24 mouse cellular contexts compared by ENCODE assay signal in genomic region chr11:77900696-77901095, GRCm38 (mm10). TPM values are rescaled to one million over a fixed set of nuclear protein-coding genes. Genes with fewer than 3 reads are reported as not detected.
DNase-seq lines count a peak whose midpoint lies in the region; ATAC-seq and TF ChIP-seq lines count a peak whose summit lies in the region.
"Had no signal": no experiment of that assay in that cellular context is flagged by ENCODE, and none has a peak within 500 bp of the region (broad histone marks: within the 10 kb centered on the region; RNA-seq: fewer than 3 reads in every experiment).

No protein-coding gene starts in this region.

- no peaks in the 10 kb centered on the region for H3K27me3 ChIP-seq in liver, adult 2 months (ENCODE audit: control insufficient read depth, insufficient read depth, low read length)
- peaks cover 38% of the 10 kb centered on the region for H3K27me3 ChIP-seq in liver, embryonic 11.5 days (replicated peaks; ENCODE audit: control insufficient read depth, insufficient read depth, low read length)
- 0 out of 2 replicates have a peak, but pooled peaks cover 2% of the 10 kb centered on the region for H3K27me3 ChIP-seq in lung, embryonic 16.5 days (ENCODE audit: control insufficient read depth, insufficient read depth, low read depth, low read length)

- TF ChIP-seq CTCF in liver, adult 2 months (IDR thresholded peaks at IDR 0.05; ENCODE audit: low read depth, low read length) = no peak
- TF ChIP-seq CTCF in lung, adult 2 months (IDR thresholded peaks at IDR 0.05; ENCODE audit: insufficient read depth, low read length) = no peak

- H3K4me1 ChIP-seq in liver, adult 2 months (ENCODE audit: control insufficient read depth, insufficient read depth, low read length) = peaks cover 17% of the 10 kb centered on the region
- H3K4me1 ChIP-seq in liver, embryonic 11.5 days (replicated peaks; ENCODE audit: control insufficient read depth, insufficient read depth, low read length) = no peaks in the 10 kb centered on the region
- H3K4me1 ChIP-seq in lung, embryonic 16.5 days (replicated peaks; ENCODE audit: control insufficient read depth, insufficient read depth, low read length) = peaks cover 35% of the 10 kb centered on the region
- H3K4me1 ChIP-seq in lung, adult 2 months (ENCODE audit: control insufficient read depth, insufficient read depth, low read length) = peaks cover 8% of the 10 kb centered on the region

- peak; percentile 47 for DNase-seq in adrenal gland, adult 2 months
- no peak for DNase-seq in adrenal gland, adult 18-20 months (ENCODE audit: low spot score in 2 of 2)
- peak; percentile 99 for DNase-seq in liver, adult 2 months (ENCODE audit: extremely low read depth, low read depth, low spot score)
- no peak for DNase-seq in liver, embryonic 11.5 days (ENCODE audit: low spot score)
- no peak for DNase-seq in lung, adult 2 months
- peak; percentile 31 for DNase-seq in lung, postnatal 36 days
- no peak for DNase-seq in thymus, adult 18-20 months
- DNase-seq: cerebellum, adult 9-10 months; gastrocnemius, postnatal 10 days; heart, postnatal 4 days; kidney, postnatal 36 days; layer of hippocampus, adult 9-11 months; right cerebral cortex, adult 18-20 months; right cerebral cortex, postnatal 4 days; thymus, postnatal 14 days had no signal

- no peak for TF ChIP-seq POLR2A in liver, adult 2 months (IDR thresholded peaks at IDR 0.05; ENCODE audit: extremely low read depth, insufficient read depth, low read length)
- no peak for TF ChIP-seq POLR2A in lung, adult 2 months (IDR thresholded peaks at IDR 0.05; ENCODE audit: borderline replicate concordance, extremely low read depth, low read depth, low read length)

- no peak overlapping the region for H3K9ac ChIP-seq in liver, adult 2 months (ENCODE audit: low read depth, low read length)
- H3K9ac ChIP-seq in liver, embryonic 11.5 days (ENCODE audit: low read depth, low read length) = no peak overlapping the region
- no peak overlapping the region for H3K9ac ChIP-seq in lung, embryonic 16.5 days (ENCODE audit: low read length)
- H3K9ac ChIP-seq: kidney, embryonic 15.5 days; limb, embryonic 13.5 days; neural tube, embryonic 15.5 days had no signal

- H3K4me2 ChIP-seq in liver, embryonic 11.5 days = no peak overlapping the region
- no peak overlapping the region for H3K4me2 ChIP-seq in lung, embryonic 16.5 days (ENCODE audit: low read depth, low read length)
- H3K4me2 ChIP-seq: kidney, embryonic 15.5 days; limb, embryonic 13.5 days; neural tube, embryonic 15.5 days had no signal

- H3K27ac ChIP-seq in liver, adult 2 months (replicated peaks; ENCODE audit: insufficient read depth, low read depth, low read length) = peak overlapping the region; percentile 92
- no peak overlapping the region for H3K27ac ChIP-seq in liver, embryonic 11.5 days (ENCODE audit: low read depth, low read length)
- peak overlapping the region; percentile 97 for H3K27ac ChIP-seq in lung, embryonic 16.5 days (ENCODE audit: low read length)
- H3K27ac ChIP-seq: heart, embryonic 10.5 days; kidney, embryonic 15.5 days; limb, embryonic 13.5 days had no signal

- no peak overlapping the region for H3K4me3 ChIP-seq in liver, adult 2 months (ENCODE audit: insufficient read depth, low read depth, low read length)
- no peak overlapping the region for H3K4me3 ChIP-seq in liver, embryonic 11.5 days (ENCODE audit: low read depth, low read length)
- H3K4me3 ChIP-seq in lung, embryonic 16.5 days (ENCODE audit: low read length) = no peak overlapping the region
- no peak overlapping the region for H3K4me3 ChIP-seq in lung, adult 2 months (replicated peaks; ENCODE audit: extremely low read depth, low read depth, low read length)
- H3K4me3 ChIP-seq: heart, embryonic 10.5 days; kidney, embryonic 15.5 days; limb, embryonic 13.5 days; midbrain, embryonic 10.5 days; neural tube, embryonic 15.5 days had no signal

- no peaks in the 10 kb centered on the region for H3K36me3 ChIP-seq in liver, adult 2 months (ENCODE audit: control insufficient read depth, insufficient read depth, low read length)
- H3K36me3 ChIP-seq in liver, embryonic 11.5 days (ENCODE audit: control insufficient read depth, insufficient read depth, low read length) = no peaks in the 10 kb centered on the region
- no peaks in the 10 kb centered on the region for H3K36me3 ChIP-seq in lung, embryonic 16.5 days (ENCODE audit: control insufficient read depth, insufficient read depth, low read length)
- H3K36me3 ChIP-seq: heart, embryonic 10.5 days; kidney, embryonic 15.5 days; limb, embryonic 13.5 days; midbrain, embryonic 10.5 days; neural tube, embryonic 15.5 days had no signal

- ATAC-seq in liver, embryonic 11.5 days (replicated peaks; ENCODE audit: low FRiP score) = no peak
- no peak for ATAC-seq in lung, embryonic 16.5 days (ENCODE audit: low read depth)
- ATAC-seq: forebrain, embryonic 14.5 days; intestine, postnatal 0 days had no signal

- WGBS in liver, adult 2 months = 16% methylated on average over 4 of the region's 4 CpGs
- WGBS in liver, embryonic 11.5 days = 67% methylated on average over 4 of the region's 4 CpGs
- 55% methylated on average over 4 of the region's 4 CpGs for WGBS in lung, embryonic 16.5 days
- WGBS in lung, adult 2 months = 62% methylated on average over 4 of the region's 4 CpGs

- no peaks in the 10 kb centered on the region for H3K79me2 ChIP-seq in liver, adult 2 months (ENCODE audit: control insufficient read depth, insufficient read depth, low read length)

- no peaks in the 10 kb centered on the region for H3K9me3 ChIP-seq in liver, embryonic 11.5 days (ENCODE audit: control insufficient read depth, low read length)
- H3K9me3 ChIP-seq in lung, embryonic 16.5 days (ENCODE audit: control insufficient read depth, low read length) = no peaks in the 10 kb centered on the region
- H3K9me3 ChIP-seq: heart, embryonic 10.5 days; kidney, embryonic 15.5 days; limb, embryonic 13.5 days; midbrain, embryonic 10.5 days; neural tube, embryonic 15.5 days had no signal

RNA-seq across cellular contexts. Expression of gene Pipox, which starts 6.8 kb away (rescaled TPM):
- total RNA-seq in adrenal gland, adult 2 months (2021) = 1 to 10 TPM in 1 of 2 experiments, under 1 TPM in 1; 0.35 to 1.8 TPM
- 3.0 and 4.3 TPM in 2 replicates for polyA plus RNA-seq in adrenal gland, adult 2 months (2012; rRNA removed)
- 1 to 10 TPM in 1 of 2 experiments, under 1 TPM in 1; 0.26 to 2.4 TPM for total RNA-seq in adrenal gland, adult 18-20 months (2021)
- 238 and 251 TPM in 2 replicates for total RNA-seq in liver, adult 2 months (2014; rRNA removed)
- polyA plus RNA-seq in liver, adult 2 months (2012; rRNA removed) = 219 and 222 TPM in 2 replicates
- 6.9 and 7.2 TPM in 2 replicates for polyA plus RNA-seq in liver, embryonic 11.5 days (2014; fragmentation: Nextera tagmentation; extraction: Ambion mirVana)
- polyA plus RNA-seq in lung, embryonic 16.5 days (2015; fragmentation: Nextera tagmentation; extraction: Ambion mirVana) = 1.1 and 1.7 TPM in 2 replicates
- 0.60 and 1.3 TPM in 2 replicates for polyA plus RNA-seq in lung, adult 2 months (2012; rRNA removed)

RNA-seq across cellular contexts. Expression of gene Sez6, which starts 29.9 kb away (rescaled TPM):
- total RNA-seq in adrenal gland, adult 2 months (2021) = 1 to 10 TPM; 2.9 to 4.4 TPM
- polyA plus RNA-seq in adrenal gland, adult 2 months (2012; rRNA removed) = 1.5 and 2.0 TPM in 2 replicates
- 1 to 10 TPM; 2.1 to 2.4 TPM for total RNA-seq in adrenal gland, adult 18-20 months (2021)
- total RNA-seq in liver, adult 2 months (2014; rRNA removed) = not detected in 2 replicates
- not detected in 2 replicates for polyA plus RNA-seq in liver, adult 2 months (2012; rRNA removed)
- 0.36 TPM in 1 of 2 replicates, not detected in the other for polyA plus RNA-seq in liver, embryonic 11.5 days (2014; fragmentation: Nextera tagmentation; extraction: Ambion mirVana)
- polyA plus RNA-seq in lung, embryonic 16.5 days (2015; fragmentation: Nextera tagmentation; extraction: Ambion mirVana) = 0.34 and 0.69 TPM in 2 replicates
- 0.12 and 0.19 TPM in 2 replicates for polyA plus RNA-seq in lung, adult 2 months (2012; rRNA removed)
- total RNA-seq: granulocyte monocyte progenitor cell, adult 5-6 weeks had no signal

Comparison
In these comparisons a context has a peak if more than half of its experiments do, and no peak if none do; other contexts are left out.
1. DNase-seq: peak in adrenal gland, adult 2 months (single experiment), liver, adult 2 months (single experiment) and lung, postnatal 36 days (single experiment); none in adrenal gland, adult 18-20 months (0 of 2), liver, embryonic 11.5 days (single experiment), lung, adult 2 months (single experiment) and thymus, adult 18-20 months (0 of 2).
2. RNA of gene Pipox, which starts 6.8 kb away (polyA plus RNA-seq): 219 to 222 TPM in liver, adult 2 months; 6.9 to 7.2 TPM in liver, embryonic 11.5 days, 3.0 to 4.3 TPM in adrenal gland, adult 2 months, 0.60 to 1.3 TPM in lung, adult 2 months and 1.1 to 1.7 TPM in lung, embryonic 16.5 days; every median in the first group is over 10 times any median in the second.